Mouse (Mus musculus) hindbrain, embryonic 13.5 days (tissue): Measurements from ENCODE around the gene Thrb. TPM values are rescaled to one million over a fixed set of nuclear protein-coding genes. Genes with fewer than 3 reads are reported as not detected.
A peak's percentile ranks its signal among the peaks of the same experiment; 100 is the strongest.

Experiments
- ATAC-seq: fragments of 200-750 bp; cut with Nextera tagmentation; 2 replicates; pipeline ENCODE4 v1.8.0; 2017; ENCODE audit warnings: moderate TSS enrichment; ENCODE audit not compliant: low FRiP score
- H3K27ac ChIP-seq: fragments of 300-500 bp; sonication (generic); 2 replicates; pipeline ENCODE4 v1.5.1; 2015; ENCODE audit warnings: inconsistent platforms, mild to moderate bottlenecking, moderate library complexity
- H3K27me3 ChIP-seq: fragments of 300-500 bp; sonication (generic); 2 replicates; pipeline ENCODE4 v1.6.1; 2015; ENCODE audit warnings: mild to moderate bottlenecking, inconsistent platforms
- H3K36me3 ChIP-seq: fragments of 300-500 bp; sonication (generic); 2 replicates; pipeline ENCODE4 v1.6.1; 2015; ENCODE audit warnings: mild to moderate bottlenecking, inconsistent platforms
- H3K4me1 ChIP-seq: fragments of 300-500 bp; sonication (generic); replicated peaks from 2 replicates; pipeline ENCODE4 v1.6.1; 2015; ENCODE audit warnings: inconsistent platforms
- H3K4me2 ChIP-seq: fragments of 300-500 bp; sonication (generic); 2 replicates; pipeline ENCODE4 v1.6.1; 2015; ENCODE audit warnings: inconsistent platforms, mild to moderate bottlenecking, moderate library complexity
- H3K4me3 ChIP-seq: fragments of 300-500 bp; sonication (generic); 2 replicates; pipeline ENCODE4 v1.5.1; 2015; ENCODE audit warnings: mild to moderate bottlenecking, inconsistent platforms
- H3K9ac ChIP-seq: fragments of 300-500 bp; sonication (generic); 2 replicates; pipeline ENCODE4 v1.6.1; 2015; ENCODE audit warnings: mild to moderate bottlenecking, inconsistent platforms
- H3K9me3 ChIP-seq: fragments of 300-500 bp; sonication (generic); 2 replicates; pipeline ENCODE4 v1.6.1; 2016; ENCODE audit warnings: inconsistent platforms
- WGBS: fragments of 180-500 bp; shearing (Covaris S2); methylation state at CpG from one replicate; pipeline ENCODE4 v1.1.7; 2015; 5-methylcytosine and 5-hydroxymethylcytosine counted together
- polyA plus RNA-seq: library from polyadenylated mRNA; unstranded; fragments of >200 nt; fragmentation: Nextera tagmentation; extraction: Ambion mirVana; gene quantifications from 2 replicates; pipeline ENCODE4 v1.2.1, GENCODE M21; 2015

Thrb gene
- polyA plus RNA-seq, 1 experiment from 2014 or later, result 0.92 TPM

GRCm38 (mm10) chr14:18029181-18029932 lies 369.3 kb downstream of the Thrb start:
- Histone ChIP-seq H3K9me3 (no peaks in the 10 kb centered on the region), H3K36me3 (no peaks in the 10 kb centered on the region), H3K4me3 (no peak overlapping the region), H3K4me1 (no peaks in the 10 kb centered on the region), H3K27me3 (no peaks in the 10 kb centered on the region), H3K4me2 (no peak overlapping the region), H3K27ac (no peak overlapping the region), H3K9ac (no peak overlapping the region)
- ATAC-seq, result no peak
- 74% methylated on average over 2 of the region's 2 CpGs for WGBS

GRCm38 (mm10) chr14:18031941-18032340 lies 371.9 kb downstream of the Thrb start:
- 85% methylated on average over 3 of the region's 3 CpGs for whole genome bisulfite sequencing
- Histone ChIP-seq H3K9ac (no peak overlapping the region), H3K27me3 (no peaks in the 10 kb centered on the region), H3K36me3 (no peaks in the 10 kb centered on the region), H3K4me1 (no peaks in the 10 kb centered on the region), H3K4me2 (no peak overlapping the region), H3K27ac (no peak overlapping the region), H3K4me3 (no peak overlapping the region), H3K9me3 (no peaks in the 10 kb centered on the region)
- no peak for ATAC-seq

GRCm38 (mm10) chr14:18036573-18036972 lies 376.5 kb downstream of the Thrb start:
- ATAC-seq, result no peak
- no peak overlapping the region for H3K4me3 ChIP-seq
- H3K4me1 ChIP-seq, result no peaks in the 10 kb centered on the region
- H3K27ac ChIP-seq, result no peak overlapping the region
- H3K27me3 ChIP-seq, result no peaks in the 10 kb centered on the region
- H3K4me2 ChIP-seq, result no peak overlapping the region
- no peak overlapping the region for H3K9ac ChIP-seq
- H3K36me3 ChIP-seq, result no peaks in the 10 kb centered on the region
- H3K9me3 ChIP-seq, result no peaks in the 10 kb centered on the region
- whole genome bisulfite sequencing, result 85% methylated on average over 5 of the region's 5 CpGs

GRCm38 (mm10) chr14:18062082-18062772 lies 402.2 kb downstream of the Thrb start:
- WGBS, result 68% methylated on average over 5 of the region's 5 CpGs
- Histone ChIP-seq H3K36me3 (no peaks in the 10 kb centered on the region), H3K27me3 (no peaks in the 10 kb centered on the region), H3K9me3 (0 out of 2 replicates have a peak, but pooled peaks cover 5% of the 10 kb centered on the region), H3K4me2 (no peak overlapping the region), H3K27ac (no peak overlapping the region), H3K4me3 (no peak overlapping the region), H3K4me1 (no peaks in the 10 kb centered on the region), H3K9ac (no peak overlapping the region)
- peak; percentile 57 for ATAC-seq
